Mouse (Mus musculus): Measurements from ENCODE around the gene Hand2.

Hand2 gene

GRCm38 (mm10) chr8:57320851-57321743 is at the start of gene Hand2:
Gene Hand2, plus strand, starts transcription at chr8:57320983.
- DNase-seq (ENCODE audit: low read depth) = no peak

GRCm38 (mm10) chr8:57273055-57273454 is 47.7 kb upstream of the Hand2 start:
- DNase-seq (ENCODE audit: low read depth) = no peak

GRCm38 (mm10) chr8:57293441-57293840 is 27.3 kb upstream of the Hand2 start:
- no peak for DNase-seq (ENCODE audit: low read depth)

GRCm38 (mm10) chr8:57303513-57303912 is 17.3 kb upstream of the Hand2 start:
- no peak for DNase-seq (ENCODE audit: low read depth)

- DNase-seq (ENCODE audit: low read depth) = peak; percentile 68
Observed at GRCm38 (mm10) chr8:57304944-57305343, 15.8 kb upstream of the Hand2 start.

DNA sequence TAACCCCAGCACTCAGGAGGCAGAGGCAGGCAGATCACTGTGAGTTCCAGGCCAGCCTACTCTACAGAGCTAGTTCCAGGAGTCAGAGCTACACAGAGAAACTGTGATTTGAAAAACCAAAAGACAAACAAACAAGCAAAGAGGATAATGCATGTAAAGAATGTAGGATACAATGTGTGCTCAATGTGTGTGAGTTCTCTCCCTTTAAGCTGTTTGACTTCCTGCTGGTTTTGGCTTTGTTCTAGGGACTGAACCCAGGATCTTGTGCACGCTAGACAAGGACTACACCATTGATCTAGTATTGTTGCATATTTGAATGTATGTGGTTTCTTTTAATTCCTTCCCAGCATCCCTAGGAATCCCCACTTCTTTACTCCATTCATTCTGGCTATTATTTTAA is 14.3 kb upstream of the Hand2 start:
- DNase-seq (ENCODE audit: low read depth) = no peak

DNA sequence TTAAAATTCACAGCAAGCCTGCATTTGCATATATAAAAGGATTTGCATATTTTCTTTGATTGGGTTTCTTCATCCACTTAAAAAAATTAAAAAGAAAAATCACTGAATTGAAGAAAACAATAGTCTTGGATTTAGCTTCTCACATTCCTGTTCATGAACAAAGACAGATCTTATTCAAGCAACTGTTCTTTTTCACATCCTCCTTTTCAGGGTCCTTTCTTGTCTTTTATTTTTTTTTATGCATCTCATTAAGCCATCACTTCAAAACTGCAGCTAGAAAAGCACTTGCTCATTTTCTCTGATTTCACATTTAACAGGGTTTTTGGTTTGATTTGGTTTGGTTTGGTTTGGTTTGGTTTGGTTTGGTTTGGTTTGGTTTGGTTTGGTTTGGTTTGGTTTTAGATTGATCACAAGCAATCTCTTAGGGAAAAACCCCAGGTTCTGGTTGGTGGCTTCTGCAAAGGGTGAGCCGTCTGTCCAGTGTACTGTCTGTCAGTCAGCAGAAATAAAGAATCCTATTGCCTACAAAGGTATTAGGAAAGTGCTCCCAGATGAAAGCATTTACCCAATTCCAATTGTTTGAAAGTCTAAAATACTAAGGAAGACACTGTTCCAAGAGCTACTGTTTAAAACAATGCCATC is 10.8 kb upstream of the Hand2 start:
- no peak for DNase-seq (ENCODE audit: low read depth)

DNA sequence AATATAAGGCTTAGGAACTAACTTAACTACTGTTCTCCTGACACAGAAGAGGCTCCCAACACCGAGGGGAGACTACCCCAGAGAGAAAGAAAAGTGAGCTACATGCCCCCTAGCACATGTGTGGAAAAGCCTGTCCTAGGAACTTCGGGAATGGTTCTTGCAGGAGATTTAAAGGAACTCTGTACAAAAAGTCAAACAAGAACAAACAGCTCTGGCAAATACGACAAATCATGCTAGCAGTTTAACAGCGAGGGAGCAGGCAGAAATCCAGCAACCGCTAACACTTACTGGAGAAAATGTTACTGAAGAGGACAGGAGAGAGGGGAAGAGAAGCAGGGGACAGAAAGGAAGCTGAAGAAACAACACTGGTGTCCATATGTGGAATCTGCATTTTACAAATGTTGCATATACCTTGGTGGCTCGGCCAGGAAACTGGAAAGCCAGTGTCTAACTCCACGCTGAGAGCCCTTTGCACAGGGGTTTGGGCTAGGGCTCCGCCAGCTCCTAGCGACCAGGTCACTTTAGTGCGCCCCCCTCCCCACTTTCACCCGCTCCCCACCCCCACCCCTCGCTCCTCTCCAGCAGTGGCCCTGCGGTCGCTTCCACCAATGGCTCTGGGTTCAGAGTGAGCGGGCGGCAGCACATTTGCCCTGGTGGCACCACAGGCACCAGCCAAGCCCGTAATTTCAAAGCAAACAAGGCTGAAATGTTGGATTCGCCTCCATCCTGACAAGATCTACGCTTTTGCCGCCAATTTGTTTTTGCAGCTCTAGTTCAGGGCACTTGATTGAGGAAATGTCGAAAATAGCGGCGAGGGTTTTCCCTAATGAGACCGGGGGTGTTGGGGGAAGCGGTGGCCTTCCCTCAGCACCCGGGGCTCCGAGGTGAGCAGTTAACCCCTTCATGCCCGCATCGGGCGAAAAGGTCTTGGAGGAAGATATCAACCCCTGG is 8.5 kb upstream of the Hand2 start:
- no peak for DNase-seq (ENCODE audit: low read depth)

DNA sequence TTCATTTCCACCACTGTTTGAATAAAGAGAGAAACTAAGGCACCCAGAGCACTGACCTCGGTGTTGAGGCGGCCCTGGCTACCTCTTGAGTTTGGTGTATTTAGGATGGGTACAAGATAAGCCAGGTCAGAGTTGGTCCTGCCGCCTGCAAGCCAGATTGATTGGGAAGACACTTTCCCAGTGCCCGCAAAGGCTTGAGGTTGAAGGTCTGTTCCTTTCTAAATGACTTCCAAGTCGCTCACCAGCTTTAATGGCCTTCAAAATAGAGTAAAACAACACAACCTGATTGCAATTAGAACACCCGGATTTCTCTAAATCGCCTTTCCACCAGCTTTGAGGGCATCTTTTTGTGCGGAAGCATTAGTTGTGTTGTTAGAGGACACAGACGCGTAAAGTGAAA is 7.2 kb upstream of the Hand2 start:
- no peak for DNase-seq (ENCODE audit: low read depth)

GRCm38 (mm10) chr8:57314216-57314615 is 6.6 kb upstream of the Hand2 start:
- DNase-seq (ENCODE audit: low read depth) = no peak

- DNase-seq (ENCODE audit: low read depth) = no peak
Observed at GRCm38 (mm10) chr8:57315471-57315870, 5.3 kb upstream of the Hand2 start.

GRCm38 (mm10) chr8:57317107-57317506 is 3.7 kb upstream of the Hand2 start:
- DNase-seq (ENCODE audit: low read depth) = no peak

- no peak for DNase-seq (ENCODE audit: low read depth)
Observed at GRCm38 (mm10) chr8:57317890-57318480, 2.8 kb upstream of the Hand2 start.

DNA sequence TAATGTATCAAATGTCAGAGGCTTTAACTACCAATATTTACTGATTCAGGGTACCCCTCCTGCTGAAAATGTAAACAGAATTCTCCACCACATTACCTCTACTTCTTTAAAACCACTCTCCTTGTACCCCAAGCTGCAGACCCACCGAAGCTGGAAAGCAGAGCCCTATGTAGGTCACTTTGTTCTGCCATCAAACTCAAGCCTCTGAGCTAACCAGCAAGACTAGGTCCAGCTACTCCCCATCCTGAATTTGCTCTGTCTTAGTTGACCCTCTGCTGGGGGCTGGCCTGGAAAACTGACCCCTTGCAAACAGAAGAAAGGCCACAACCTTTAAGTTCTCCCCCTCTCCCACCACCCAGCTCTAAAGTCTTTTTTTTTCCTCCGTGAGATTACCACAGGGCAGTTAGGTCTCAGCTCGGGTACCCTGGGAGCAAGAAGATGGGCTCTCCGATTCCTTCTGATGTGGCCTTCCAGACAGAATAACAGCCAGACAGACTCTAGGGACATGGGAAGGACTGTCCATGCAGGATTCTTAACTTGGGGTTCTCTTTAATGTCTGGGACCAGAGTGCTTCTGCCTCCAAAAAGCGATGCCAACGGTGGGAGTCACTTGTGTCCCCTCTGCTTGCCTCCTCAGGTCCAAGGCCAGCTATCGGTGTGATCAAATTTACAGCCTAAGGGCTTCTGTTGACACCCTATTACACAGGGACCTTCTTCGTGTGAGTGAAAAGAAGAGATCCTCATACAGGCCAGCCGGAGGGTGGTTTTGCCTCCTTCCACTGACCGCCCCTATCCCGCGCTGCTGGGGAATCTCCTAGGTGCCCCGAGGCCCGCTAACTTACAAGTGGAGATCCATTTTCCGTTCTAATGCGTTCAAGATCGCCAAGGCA is 1.4 kb upstream of the Hand2 start:
- DNase-seq (ENCODE audit: low read depth) = no peak

DNA sequence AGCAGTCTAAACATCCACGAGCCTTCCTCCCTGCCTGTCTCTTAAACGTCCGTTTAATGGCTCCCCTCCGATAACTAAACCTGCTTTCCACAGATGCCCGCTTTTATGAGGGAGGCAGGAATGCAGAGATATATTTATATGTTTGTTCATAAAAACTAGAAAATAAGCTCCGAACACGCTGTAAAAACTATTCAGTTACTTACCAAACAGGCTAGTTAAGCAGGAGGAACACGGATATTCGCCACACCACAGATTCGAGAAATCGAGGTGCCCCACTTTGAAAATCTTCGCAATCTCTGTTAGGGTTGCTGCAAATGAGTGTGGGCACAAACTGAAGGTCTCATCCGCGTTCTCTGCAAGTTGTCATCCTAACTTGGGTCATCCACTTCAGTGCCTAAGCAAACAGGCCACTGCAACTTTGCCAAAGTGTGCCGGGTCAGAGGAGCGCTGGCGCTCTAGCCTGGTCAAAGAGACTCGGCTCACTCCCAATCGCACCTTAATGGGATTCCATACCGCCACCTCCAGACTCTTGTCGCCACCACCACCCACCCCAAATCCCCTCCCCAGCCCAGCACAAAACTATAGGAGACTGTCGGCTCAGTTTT is 700 bp upstream of the Hand2 start:
- no peak for DNase-seq (ENCODE audit: low read depth)

GRCm38 (mm10) chr8:57321898-57322895 is 1.4 kb downstream of the Hand2 start:
- DNase-seq (ENCODE audit: low read depth) = no peak

DNA sequence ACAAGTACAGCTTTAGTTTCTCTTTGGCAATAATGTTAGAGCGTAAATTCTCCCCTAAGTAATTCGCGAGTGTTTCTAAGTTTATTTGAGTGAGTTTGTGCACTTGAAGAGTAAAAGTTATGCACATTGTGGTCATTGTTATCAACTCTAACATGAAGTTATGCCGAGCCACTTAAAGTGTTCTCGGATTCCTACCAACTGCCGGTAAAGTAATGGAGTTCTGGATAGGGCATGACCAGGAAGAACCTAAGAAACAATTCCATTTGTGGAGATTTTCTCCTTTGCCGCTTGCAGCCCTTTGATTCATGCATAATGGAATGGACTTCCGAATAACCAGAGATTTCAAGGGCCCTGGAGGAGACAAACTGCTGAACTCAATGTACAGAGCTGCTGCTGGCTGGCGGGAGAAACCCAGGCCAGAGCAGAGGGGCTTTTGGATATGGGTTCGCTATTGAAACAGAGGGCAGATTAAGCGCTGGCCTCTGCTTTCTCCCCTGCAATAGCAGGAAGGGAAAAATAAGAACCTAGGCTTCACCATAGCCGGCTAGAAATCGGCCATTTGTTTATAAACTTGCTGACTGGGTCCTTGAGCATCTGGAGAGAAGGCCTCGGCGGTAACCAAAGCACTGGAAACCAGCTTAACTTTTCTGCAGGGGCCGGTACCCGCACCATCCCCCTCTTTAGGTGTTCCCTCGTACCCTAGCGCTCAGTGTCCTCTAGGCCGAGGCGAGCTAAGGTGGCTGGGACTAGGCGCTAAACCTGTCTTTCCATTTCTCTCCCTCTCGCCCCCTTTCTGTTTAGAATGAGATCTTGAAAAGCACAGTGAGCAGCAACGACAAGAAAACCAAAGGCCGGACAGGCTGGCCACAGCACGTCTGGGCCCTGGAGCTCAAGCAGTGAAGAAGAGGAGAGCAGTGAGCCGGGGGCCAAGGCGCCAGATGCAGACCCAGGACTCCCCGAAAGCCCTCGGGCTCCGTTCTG is 2.5 kb downstream of the Hand2 start:
- no peak for DNase-seq (ENCODE audit: low read depth)

DNA sequence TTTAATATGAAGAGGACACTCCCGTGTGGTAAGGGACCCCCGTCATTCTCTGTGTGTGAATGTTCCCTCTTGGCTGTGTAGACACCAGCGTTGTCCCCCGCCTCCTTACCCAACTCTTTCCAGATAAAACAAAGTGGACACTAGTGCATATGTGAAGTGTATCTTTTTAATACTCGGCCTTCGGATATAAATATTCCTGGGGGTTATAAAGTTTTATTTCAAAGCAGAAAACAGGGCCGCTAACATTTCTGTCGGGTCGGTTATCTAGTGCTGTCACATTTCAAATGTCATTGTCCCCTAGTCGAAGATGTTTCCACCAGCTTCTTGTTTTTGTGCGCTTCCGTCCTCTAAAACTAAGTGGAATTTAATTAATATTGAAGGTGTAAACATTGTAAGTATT is 3.3 kb downstream of the Hand2 start:
- no peak for DNase-seq (ENCODE audit: low read depth)

Data from 416B (cell line).